Mouse (Mus musculus): Measurements from ENCODE around the gene Sod1.

DNA sequence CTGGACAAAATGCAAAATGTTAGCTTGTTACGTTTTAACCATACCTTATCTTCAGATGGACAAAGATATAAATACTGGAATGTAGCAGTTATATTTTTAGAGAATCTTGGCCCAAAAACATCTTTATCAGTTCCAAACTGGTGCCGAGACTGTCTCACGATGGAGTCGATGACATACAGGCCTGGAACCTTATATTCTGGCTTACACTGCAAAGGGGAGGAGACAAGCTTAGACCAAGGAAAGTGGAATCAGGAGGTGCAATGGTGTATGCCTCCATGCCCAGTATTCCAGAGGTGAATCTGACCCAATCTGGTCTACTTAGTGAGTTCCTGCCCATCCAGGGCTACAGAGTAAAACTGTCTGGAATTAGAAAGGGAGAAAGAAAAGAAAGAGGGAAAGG lies 39.5 kb downstream of the Sod1 start:
- TF ChIP-seq POLR2A (IDR thresholded peaks at IDR 0.05; ENCODE audit: low read depth, low read length) = no peak
- TF ChIP-seq CTCF (conservative IDR thresholded peaks at IDR 0.05; ENCODE audit: insufficient read depth, insufficient read length, low read depth, low read length) = no peak

All from kidney, adult 2 months (tissue).